Mouse (Mus musculus) heart, embryonic 12.5 days (tissue): ENCODE data around the gene Chrna7. TPM values are rescaled to one million over a fixed set of nuclear protein-coding genes. Genes with fewer than 3 reads are reported as not detected.

Source experiments
- polyA plus RNA-seq: library from polyadenylated mRNA; unstranded; fragments of >200 nt; fragmentation: Nextera tagmentation; extraction: Ambion mirVana; gene quantifications from 2 replicates; pipeline ENCODE4 v1.2.1, GENCODE M21; 2016

Gene Chrna7
- polyA plus RNA-seq, 1 experiment from 2014 or later: 1.5 TPM

Other genes with a start within 250 kb of the Chrna7 start
- gene Otud7a, start 232.2 kb upstream of the Chrna7 start, polyA plus RNA-seq: 0.09 and 0.45 TPM in 2 replicates